ENCODE assay signal across 13 mouse cellular contexts in genomic region chr2:145797851-145798250, GRCm38 (mm10).
A peak's percentile ranks its signal among the peaks of the same experiment; 100 is the strongest.
DNase-seq lines count a peak whose midpoint lies in the region; TF ChIP-seq lines count a peak whose summit lies in the region.
"Had no signal": no experiment of that assay in that cellular context is flagged by ENCODE, and none has a peak within 500 bp of the region (broad histone marks: within the 10 kb centered on the region; RNA-seq: fewer than 3 reads in every experiment).

No protein-coding gene starts in this region.

- H3K4me1 ChIP-seq in kidney, adult 2 months (ENCODE audit: control insufficient read depth, insufficient read depth, low read length), result peaks cover 31% of the 10 kb centered on the region; the same call in 1 of the 2 replicates
- H3K4me1 ChIP-seq: forebrain, embryonic 13.5 days had no signal

- peak; percentile 42 for DNase-seq in adrenal gland, adult 2 months
- DNase-seq in adrenal gland, adult 8-10 months, result no peak
- peak; percentile 78 for DNase-seq in kidney, adult 2 months
- DNase-seq in kidney, adult 18-20 months, result no peak
- DNase-seq in kidney, postnatal 36 days, result peak; percentile 44 to 82
- peak; percentile 73 for DNase-seq in lung, postnatal 10 days
- no peak for DNase-seq in gastrocnemius, postnatal 10 days
- no peak for DNase-seq in right cerebral cortex, adult 2 months (ENCODE audit: low spot score in 2 of 2)
- DNase-seq: cerebellum, adult 8-10 months; retina, postnatal 1 day had no signal

- H3K27ac ChIP-seq in kidney, adult 2 months (ENCODE audit: insufficient read depth, low read depth, low read length), result peak overlapping the region; percentile 55
- H3K27ac ChIP-seq: forebrain, embryonic 13.5 days; hindbrain, embryonic 14.5 days; limb, embryonic 12.5 days had no signal

- H3K36me3 ChIP-seq in kidney, adult 2 months (ENCODE audit: control insufficient read depth, insufficient read depth, low read length), result peaks cover 2% of the 10 kb centered on the region; the same call in 1 of the 2 replicates

- no peak overlapping the region for H3K4me3 ChIP-seq in kidney, adult 2 months (ENCODE audit: insufficient read depth, low read depth, low read length)
- H3K4me3 ChIP-seq: forebrain, embryonic 13.5 days; limb, embryonic 12.5 days had no signal

- no peak for TF ChIP-seq POLR2A in kidney, adult 2 months (IDR thresholded peaks at IDR 0.05; ENCODE audit: low read depth, low read length)

- TF ChIP-seq CTCF in kidney, adult 2 months (conservative IDR thresholded peaks at IDR 0.05; ENCODE audit: insufficient read depth, insufficient read length, low read depth, low read length), result no peak

- 67% methylated on average over 1 of the region's 1 CpGs for WGBS in kidney, adult 2 months

- H3K27me3 ChIP-seq in kidney, adult 2 months (replicated peaks; ENCODE audit: control insufficient read depth, insufficient read depth, low read length), result no peaks in the 10 kb centered on the region
- H3K27me3 ChIP-seq: forebrain, embryonic 13.5 days; limb, embryonic 12.5 days had no signal

Comparison
In these comparisons a context has a peak if more than half of its experiments do, and no peak if none do; other contexts are left out.
1. DNase-seq: peak in adrenal gland, adult 2 months (single experiment), kidney, adult 2 months (single experiment), kidney, postnatal 36 days (2 of 2) and lung, postnatal 10 days (single experiment); none in adrenal gland, adult 8-10 months (single experiment), kidney, adult 18-20 months (single experiment), gastrocnemius, postnatal 10 days (single experiment) and right cerebral cortex, adult 2 months (0 of 2).